Mouse (Mus musculus) lung, postnatal 36 days (tissue): ENCODE results near the gene B230118H07Rik.

Experiments used
- DNase-seq: peaks from one replicate; pipeline ENCODE4 v3.0.0; 2022; ENCODE audit warnings: mixed read lengths

B230118H07Rik gene

DNA sequence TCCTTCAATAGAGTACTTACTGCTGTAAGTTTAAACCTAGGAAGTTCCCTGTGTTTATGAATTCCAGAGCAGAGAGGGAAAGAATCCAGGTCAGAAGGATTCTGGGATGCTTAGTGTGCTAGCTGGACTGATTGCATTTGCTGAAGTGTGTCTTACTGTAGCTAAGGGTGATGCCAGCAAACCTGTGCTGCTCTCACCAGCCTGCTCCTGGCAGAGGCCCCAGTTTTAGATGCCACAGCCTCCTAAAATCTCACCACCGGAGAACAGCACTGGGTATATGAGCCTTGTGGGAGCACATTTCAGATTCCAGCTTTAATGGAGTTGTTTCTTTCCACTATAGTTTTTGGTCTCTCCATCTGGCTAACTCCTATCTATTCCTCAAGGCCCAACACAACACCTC is 129.4 kb downstream of the B230118H07Rik start:
- no peak for DNase-seq
